Mouse (Mus musculus) MEL (cell line): ENCODE results near the gene Mbd3. TPM values are rescaled to one million over a fixed set of nuclear protein-coding genes. Genes with fewer than 3 reads are reported as not detected.

Experiments
- DNase-seq: peaks from one replicate; pipeline ENCODE4 v3.0.0; 2011; ENCODE audit warnings: low read depth, low spot score
- H3K27ac ChIP-seq: 2 replicates; pipeline ENCODE4 v1.5.1; 2012; ENCODE audit warnings: low read depth, mild to moderate bottlenecking, control low read depth, low read length, moderate library complexity; ENCODE audit not compliant: control insufficient read depth
- H3K27me3 ChIP-seq, 2 experiments: fragments of 150-350 bp in 1 of 2; sonication (generic) in 1 of 2; 2 replicates each; pipeline ENCODE4 v1.6.1; 2012; ENCODE audit warnings: low read length in 2 of 2, mild to moderate bottlenecking in 2 of 2, improper control_type of control experiment in 1 of 2, moderate library complexity in 1 of 2; ENCODE audit not compliant: insufficient read depth in 2 of 2, control insufficient read depth in 1 of 2
- H3K36me3 ChIP-seq, 2 experiments: 2 replicates each; pipeline ENCODE4 v1.6.1; 2012 to 2014; ENCODE audit warnings: low read length in 2 of 2, improper control_type of control experiment in 1 of 2, inconsistent platforms in 1 of 2, mild to moderate bottlenecking in 1 of 2; ENCODE audit not compliant: insufficient read depth in 2 of 2, control insufficient read depth in 1 of 2
- H3K4me1 ChIP-seq, 2 experiments: fragments of 150-350 bp in 1 of 2; sonication (generic) in 1 of 2; 2 replicates each; pipeline ENCODE4 v1.6.1; 2012; ENCODE audit warnings: low read length in 2 of 2, improper control_type of control experiment in 1 of 2, mild to moderate bottlenecking in 1 of 2; ENCODE audit not compliant: insufficient read depth in 2 of 2, control insufficient read depth in 1 of 2
- H3K4me3 ChIP-seq, 2 experiments: fragments of 150-350 bp in 1 of 2; sonication (generic) in 1 of 2; 2 replicates each; pipeline ENCODE4 v1.5.1; 2012; ENCODE audit warnings: low read depth in 2 of 2, low read length in 2 of 2, mild to moderate bottlenecking in 2 of 2, moderate library complexity in 2 of 2, control low read depth in 1 of 2, improper control_type of control experiment in 1 of 2; ENCODE audit not compliant: control insufficient read depth in 1 of 2, insufficient read depth in 1 of 2
- H3K79me2 ChIP-seq: 2 replicates; pipeline ENCODE4 v1.6.1; 2012; ENCODE audit warnings: mild to moderate bottlenecking, low read length, moderate library complexity; ENCODE audit not compliant: control insufficient read depth, poor library complexity, insufficient read depth
- H3K9ac ChIP-seq: 2 replicates; pipeline ENCODE4 v1.6.1; 2012; ENCODE audit warnings: low read depth, mild to moderate bottlenecking, control low read depth, low read length, moderate library complexity; ENCODE audit not compliant: control insufficient read depth, poor library complexity, severe bottlenecking
- H3K9me3 ChIP-seq: fragments of 150-350 bp; sonication (generic); replicated peaks from 2 replicates; pipeline ENCODE4 v1.6.1; 2012; ENCODE audit warnings: mild to moderate bottlenecking, low read length, improper control_type of control experiment, moderate library complexity; ENCODE audit not compliant: insufficient read depth
- BHLHE40 ChIP-seq: IDR thresholded peaks from 2 replicates; pipeline ENCODE4 v1.6.1; 2012; ENCODE audit warnings: low read depth, mild to moderate bottlenecking, inconsistent platforms, low read length, improper control_type of control experiment, borderline replicate concordance
- CHD2 ChIP-seq: IDR thresholded peaks from 2 replicates; pipeline ENCODE4 v1.6.1; 2011; ENCODE audit warnings: low read length, improper control_type of control experiment
- E2F4 ChIP-seq: IDR thresholded peaks from 2 replicates; pipeline ENCODE4 v1.6.1; 2011; ENCODE audit warnings: low read depth, low read length, improper control_type of control experiment, borderline replicate concordance
- ELF1 ChIP-seq: IDR thresholded peaks from 2 replicates; pipeline ENCODE4 v1.6.1; 2014; ENCODE audit warnings: low read depth, mild to moderate bottlenecking, inconsistent platforms, low read length, improper control_type of control experiment, moderate library complexity
- EP300 ChIP-seq, 2 experiments: IDR thresholded peaks; 2 replicates each; pipeline ENCODE4 v1.6.1; 2011; ENCODE audit warnings: improper control_type of control experiment in 2 of 2, low read length in 2 of 2, low read depth in 1 of 2, mild to moderate bottlenecking in 1 of 2
- ETS1 ChIP-seq: IDR thresholded peaks from 2 replicates; pipeline ENCODE4 v1.6.1; 2012; ENCODE audit warnings: low read depth, mild to moderate bottlenecking, inconsistent platforms, low read length, improper control_type of control experiment, moderate library complexity
- GATA1 ChIP-seq: IDR thresholded peaks from 2 replicates; pipeline ENCODE4 v1.6.1; 2011; ENCODE audit warnings: low read depth, low read length, improper control_type of control experiment
- HCFC1 ChIP-seq: IDR thresholded peaks from 2 replicates; pipeline ENCODE4 v1.6.1; 2012; ENCODE audit warnings: low read depth, mild to moderate bottlenecking, inconsistent platforms, low read length, improper control_type of control experiment, moderate library complexity
- KAT2A ChIP-seq: conservative IDR thresholded peaks from 2 replicates; pipeline ENCODE4 v1.6.1; 2012; ENCODE audit warnings: low read depth, low read length, improper control_type of control experiment, inconsistent platforms
- MAFK ChIP-seq: IDR thresholded peaks from 2 replicates; pipeline ENCODE4 v1.6.1; 2011; ENCODE audit warnings: low read depth, mild to moderate bottlenecking, low read length, improper control_type of control experiment, borderline replicate concordance
- MAX ChIP-seq: IDR thresholded peaks from 2 replicates; pipeline ENCODE4 v1.6.1; 2011; ENCODE audit warnings: low read length, improper control_type of control experiment
- MAZ ChIP-seq: IDR thresholded peaks from 2 replicates; pipeline ENCODE4 v1.6.1; 2012; ENCODE audit warnings: low read depth, mild to moderate bottlenecking, inconsistent platforms, low read length, improper control_type of control experiment
- MEF2A ChIP-seq: IDR thresholded peaks from 2 replicates; pipeline ENCODE4 v1.6.1; 2014; ENCODE audit warnings: low read depth, mild to moderate bottlenecking, inconsistent platforms, low read length, improper control_type of control experiment; ENCODE audit not compliant: poor library complexity, insufficient replicate concordance, severe bottlenecking; ENCODE audit errors: extremely low read depth
- MXI1 ChIP-seq: IDR thresholded peaks from 2 replicates; pipeline ENCODE4 v1.6.1; 2011; ENCODE audit warnings: mild to moderate bottlenecking, low read depth, low read length, improper control_type of control experiment
- MYB ChIP-seq: IDR thresholded peaks from 2 replicates; pipeline ENCODE4 v1.6.1; 2011; ENCODE audit warnings: mild to moderate bottlenecking, low read depth, low read length, improper control_type of control experiment
- MYC ChIP-seq: IDR thresholded peaks from 2 replicates; pipeline ENCODE4 v1.6.1; 2011; ENCODE audit warnings: low read depth, mild to moderate bottlenecking, low read length, improper control_type of control experiment, moderate library complexity
- NELFE ChIP-seq: IDR thresholded peaks from 2 replicates; pipeline ENCODE4 v1.6.1; 2011; ENCODE audit warnings: low read depth, low read length, improper control_type of control experiment
- NRF1 ChIP-seq: IDR thresholded peaks from 2 replicates; pipeline ENCODE4 v1.6.1; 2014; ENCODE audit warnings: low read depth, mild to moderate bottlenecking, inconsistent platforms, low read length, improper control_type of control experiment, moderate library complexity; ENCODE audit not compliant: poor library complexity, insufficient read depth, severe bottlenecking
- POLR2AphosphoS5 ChIP-seq: IDR thresholded peaks from 2 replicates; pipeline ENCODE4 v1.6.1; 2012; ENCODE audit warnings: low read depth, borderline replicate concordance, mild to moderate bottlenecking, inconsistent platforms, low read length, moderate library complexity, mixed read lengths
- RCOR1 ChIP-seq: IDR thresholded peaks from 2 replicates; pipeline ENCODE4 v1.6.1; 2012; ENCODE audit warnings: low read depth, mild to moderate bottlenecking, inconsistent platforms, low read length, improper control_type of control experiment
- SIN3A ChIP-seq: IDR thresholded peaks from 2 replicates; pipeline ENCODE4 v1.6.1; 2012; ENCODE audit warnings: low read length, improper control_type of control experiment, inconsistent platforms
- TAL1 ChIP-seq: IDR thresholded peaks from 2 replicates; pipeline ENCODE4 v1.6.1; 2012; ENCODE audit warnings: mild to moderate bottlenecking, inconsistent platforms, low read length, moderate library complexity, mixed read lengths
- TBP ChIP-seq: IDR thresholded peaks from 2 replicates; pipeline ENCODE4 v1.8.0; 2011; ENCODE audit warnings: low read depth, low read length, improper control_type of control experiment
- TCF12 ChIP-seq: IDR thresholded peaks from 2 replicates; pipeline ENCODE4 v1.6.1; 2014; ENCODE audit warnings: low read depth, mild to moderate bottlenecking, inconsistent platforms, low read length, improper control_type of control experiment, moderate library complexity
- USF2 ChIP-seq, 2 experiments: IDR thresholded peaks; 2 replicates each; pipeline ENCODE4 v1.6.1; 2011 to 2012; ENCODE audit warnings: improper control_type of control experiment in 2 of 2, low read length in 2 of 2, borderline replicate concordance in 1 of 2, inconsistent platforms in 1 of 2, low read depth in 1 of 2, mild to moderate bottlenecking in 1 of 2; ENCODE audit not compliant: insufficient read depth in 1 of 2
- ZNF384 ChIP-seq: IDR thresholded peaks from 2 replicates; pipeline ENCODE4 v1.6.1; 2012; ENCODE audit warnings: low read depth, mild to moderate bottlenecking, inconsistent platforms, low read length, improper control_type of control experiment
- polyA plus RNA-seq, 2 experiments: library from polyadenylated mRNA; stranded (reverse) in 1 of 2; unstranded in 1 of 2; fragments of >175 nt in 1 of 2; fragments of >200 nt in 1 of 2; gene quantifications; 2 replicates each; pipeline versions ENCODE4 v1.2.1 to v1.2.4; 2012; ENCODE audit warnings: low replicate concordance in 2 of 2, low read depth in 1 of 2; ENCODE audit not compliant: insufficient read length in 2 of 2, insufficient read depth in 1 of 2, missing spikeins in 1 of 2
- total RNA-seq: library from RNA; depleted of rRNA; stranded (reverse); fragments of 300-350 nt; gene quantifications from 2 replicates; pipeline ENCODE4 v1.2.3, GENCODE M21; 2012

The Mbd3 gene
- total and polyA plus RNA-seq, 3 experiments, result 81.4 to 289 TPM; not detected in 1

DNA sequence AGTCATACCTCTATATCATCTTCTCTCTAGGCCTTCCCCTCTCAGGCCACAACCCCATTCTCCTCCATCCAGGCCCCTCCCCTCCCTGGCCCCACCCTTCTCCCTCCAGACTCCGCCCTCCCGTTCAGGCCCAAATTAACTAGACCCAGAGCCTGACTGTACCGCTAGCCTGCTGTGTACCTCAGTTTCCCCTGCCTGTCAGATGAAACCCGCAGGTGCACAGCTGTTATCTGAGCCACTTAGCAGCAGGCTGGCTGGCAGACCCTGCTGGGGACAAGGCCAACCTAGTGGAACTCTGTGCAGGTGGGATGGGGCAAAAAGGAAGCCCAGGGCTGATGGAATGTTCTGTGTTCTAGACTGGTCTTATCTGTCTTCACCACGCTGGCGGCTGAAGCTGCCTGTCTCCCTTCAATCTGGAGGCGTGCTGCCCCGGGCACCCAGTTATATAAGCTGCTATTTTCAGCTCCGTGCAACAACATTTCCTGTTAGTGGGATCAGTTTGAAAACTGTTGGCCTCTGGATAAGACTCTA lies 55.2 kb downstream of the Mbd3 start:
- Histone ChIP-seq H3K4me1 (peaks cover 11 to 25% of the 10 kb centered on the region in 2 experiments), H3K36me3 (peaks cover 0 to 14% of the 10 kb centered on the region in 2 experiments; a peak in 2 of 4 replicates), H3K4me3 (peak overlapping the region; percentile 24 to 53), H3K9me3 (no peaks in the 10 kb centered on the region), H3K79me2 (no peaks in the 10 kb centered on the region; the same call in 1 of the 2 replicates), H3K27me3 (no peaks in the 10 kb centered on the region), H3K27ac (peak overlapping the region; percentile 97), H3K9ac (peak overlapping the region; percentile 52)
- TF ChIP-seq ELF1, result peak; percentile 54; the same call in 1 of the 2 replicates
- peak; percentile 97 for TF ChIP-seq TAL1
- TF ChIP-seq NELFE, result peak; percentile 43; the same call in 1 of the 2 replicates
- TF ChIP-seq MYB, result peak; percentile 69; the same call in 1 of the 2 replicates
- peak; percentile 80 for TF ChIP-seq BHLHE40
- peak; percentile 91 for TF ChIP-seq MEF2A
- TF ChIP-seq HCFC1, result 0 out of 2 replicates have a peak, but pooled peaks have one; percentile 10
- no peak for TF ChIP-seq USF2 (IDR thresholded peaks at IDR 0.05; ENCODE audit: borderline replicate concordance in 1 of 2, insufficient read depth in 1 of 2, low read depth in 1 of 2, low read length in 2 of 2)
- TF ChIP-seq TCF12, result peak; percentile 93
- TF ChIP-seq MAX, result peak; percentile 70
- peak; percentile 79; the same call in 1 of the 2 replicates for TF ChIP-seq MXI1
- TF ChIP-seq CHD2, result no peak
- TF ChIP-seq SIN3A, result peak; percentile 80
- TF ChIP-seq POLR2AphosphoS5, result no peak
- TF ChIP-seq NRF1, result 0 out of 2 replicates have a peak, but pooled peaks have one; percentile 20
- peak; percentile 30; the same call in 1 of the 2 replicates for TF ChIP-seq TBP
- peak; percentile 85 for TF ChIP-seq ETS1
- no peak for TF ChIP-seq MAFK
- TF ChIP-seq ZNF384, result 0 out of 2 replicates have a peak, but pooled peaks have one; percentile 9
- no peak for TF ChIP-seq E2F4
- peak; percentile 83 for TF ChIP-seq GATA1
- peak; percentile 70; the same call in 1 of the 2 replicates for TF ChIP-seq MAZ
- peak; percentile 85 for TF ChIP-seq MYC
- TF ChIP-seq KAT2A, result no peak; the same call in 1 of the 2 replicates
- peak; percentile 74 to 89 for TF ChIP-seq EP300 (IDR thresholded peaks at IDR 0.05; ENCODE audit: low read depth in 1 of 2, low read length in 2 of 2)
- peak; percentile 80 for TF ChIP-seq RCOR1
- DNase-seq, result peak; percentile 93
